Mouse (Mus musculus) ES-E14 (cell line): ENCODE data around the gene Yipf4.

Experiments used
- MAFK ChIP-seq: IDR thresholded peaks from 2 replicates; pipeline ENCODE4 v1.6.1; 2014; ENCODE audit warnings: mild to moderate bottlenecking, low read depth, low read length, inconsistent platforms; ENCODE audit not compliant: insufficient read depth
- ZNF384 ChIP-seq: IDR thresholded peaks from 2 replicates; pipeline ENCODE4 v1.6.1; 2012; ENCODE audit warnings: low read depth, low read length, inconsistent platforms

GRCm38 (mm10) chr17:74458711-74459408 is 30.4 kb upstream of the Yipf4 start, which contains the start of gene Nlrc4:
- TF ChIP-seq MAFK (no peak), ZNF384 (no peak)
